Mouse (Mus musculus): ENCODE results near the gene Tll1.
"Not testable (repeated sequence)": the region's sequence is repeated elsewhere in the genome, so short reads cannot be mapped to it uniquely, and the experiment has no call there.

The Tll1 gene

GRCm38 (mm10) chr8:64059867-64060266 lies 146.2 kb downstream of the Tll1 start:
- no peak for DNase-seq (ENCODE audit: low read depth, low spot score)

GRCm38 (mm10) chr8:64057571-64057970 lies 148.5 kb downstream of the Tll1 start:
- DNase-seq (ENCODE audit: low read depth, low spot score), result no peak

- no peak for DNase-seq (ENCODE audit: low read depth, low spot score)
Measured at GRCm38 (mm10) chr8:64048556-64048955, 157.5 kb downstream of the Tll1 start.

GRCm38 (mm10) chr8:64047963-64048505 lies 158.0 kb downstream of the Tll1 start:
- no peak for DNase-seq (ENCODE audit: low read depth, low spot score)

- no peak for DNase-seq (ENCODE audit: low read depth, low spot score)
Measured at GRCm38 (mm10) chr8:64041303-64041884, 164.7 kb downstream of the Tll1 start.

- DNase-seq (ENCODE audit: low read depth, low spot score), result no peak
Measured at GRCm38 (mm10) chr8:64030672-64031385, 175.2 kb downstream of the Tll1 start.

- DNase-seq (ENCODE audit: low read depth, low spot score), result no peak
Measured at GRCm38 (mm10) chr8:64030081-64030480, 176.0 kb downstream of the Tll1 start.

GRCm38 (mm10) chr8:64029525-64029924 lies 176.5 kb downstream of the Tll1 start:
- DNase-seq (ENCODE audit: low read depth, low spot score), result no peak

GRCm38 (mm10) chr8:64024359-64024758 lies 181.7 kb downstream of the Tll1 start:
- no peak for DNase-seq (ENCODE audit: low read depth, low spot score)

- peak; percentile 4 for DNase-seq (ENCODE audit: low read depth, low spot score)
Measured at GRCm38 (mm10) chr8:64023579-64023978, 182.5 kb downstream of the Tll1 start.

GRCm38 (mm10) chr8:64023027-64023426 lies 183.0 kb downstream of the Tll1 start:
- no peak for DNase-seq (ENCODE audit: low read depth, low spot score)

GRCm38 (mm10) chr8:63970612-63971391 lies 235.3 kb downstream of the Tll1 start:
- DNase-seq (ENCODE audit: low read depth, low spot score), result not testable (repeated sequence)

All from A20 (cell line).